In the genomic region with DNA sequence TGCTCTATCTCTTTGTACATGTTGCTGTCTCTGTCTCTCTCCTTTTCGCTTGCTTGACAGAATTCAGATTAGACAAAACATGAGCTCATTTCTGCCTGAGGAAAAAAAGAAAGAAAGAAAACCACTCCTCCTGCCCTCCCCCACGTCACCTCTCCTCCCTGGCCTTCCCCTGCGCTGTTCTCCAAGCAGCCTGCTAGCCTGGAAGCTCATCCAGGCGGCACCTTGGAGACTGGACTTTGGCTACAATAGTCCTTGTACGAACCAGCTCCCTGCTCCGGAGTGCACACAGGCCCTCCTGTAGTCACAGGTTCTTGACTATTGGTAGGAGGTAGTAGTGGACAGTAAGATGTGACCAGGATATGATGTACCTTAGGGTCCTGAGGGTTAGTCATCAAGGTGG, we compare ENCODE assay signal across 12 mouse cellular contexts.
DNase-seq lines count a peak whose midpoint lies in the region; TF ChIP-seq lines count a peak whose summit lies in the region.
"Had no signal": no experiment of that assay in that cellular context is flagged by ENCODE, and none has a peak within 500 bp of the region (broad histone marks: within the 10 kb centered on the region; RNA-seq: fewer than 3 reads in every experiment).

No protein-coding gene starts in this region.

- no peak for TF ChIP-seq CTCF in brain, embryonic 14.5 days (IDR thresholded peaks at IDR 0.05; ENCODE audit: borderline replicate concordance, extremely low read depth, insufficient read depth, insufficient read length)

- DNase-seq in NIH3T3 (ENCODE audit: low read depth): peak; percentile 6
- peak; percentile 47 for DNase-seq in brain, embryonic 14.5 days (ENCODE audit: low read depth)
- peak; percentile 54 for DNase-seq in kidney, adult 11 months
- peak; percentile 59 for DNase-seq in kidney, postnatal 14 days
- no peak for DNase-seq in heart, postnatal 4 days
- DNase-seq in heart, postnatal 10 days: no peak
- no peak for DNase-seq in spleen, adult 12 weeks (ENCODE audit: low spot score)
- DNase-seq: cerebellum, adult 2 months; gastrocnemius, postnatal 14 days; lung, postnatal 10 days; right cerebral cortex, postnatal 14 days; thymus, adult 2 months had no signal

- TF ChIP-seq POLR2A in brain, embryonic 14.5 days (IDR thresholded peaks at IDR 0.05; ENCODE audit: borderline replicate concordance, extremely low read depth, insufficient read depth, insufficient read length, poor library complexity, severe bottlenecking): no peak

- intact Hi-C loops in heart, postnatal 10 days (cut with DNase I): no loop called here

Comparison
In these comparisons a context has a peak if more than half of its experiments do, and no peak if none do; other contexts are left out.
1. DNase-seq: peak in NIH3T3 (single experiment), brain, embryonic 14.5 days (single experiment), kidney, adult 11 months (single experiment) and kidney, postnatal 14 days (single experiment); none in heart, postnatal 4 days (single experiment), heart, postnatal 10 days (0 of 2) and spleen, adult 12 weeks (single experiment).